Mouse (Mus musculus) lung, postnatal 0 days (tissue): ENCODE results near the gene Icam2.

Source experiments
- CTCF ChIP-seq: IDR thresholded peaks from 2 replicates; pipeline ENCODE4 v1.5.1; 2016; ENCODE audit warnings: antibody characterized with exemption, mild to moderate bottlenecking
- EP300 ChIP-seq: IDR thresholded peaks from 2 replicates; pipeline ENCODE4 v1.6.1; 2016; ENCODE audit warnings: antibody characterized with exemption, mild to moderate bottlenecking, control low read depth

DNA sequence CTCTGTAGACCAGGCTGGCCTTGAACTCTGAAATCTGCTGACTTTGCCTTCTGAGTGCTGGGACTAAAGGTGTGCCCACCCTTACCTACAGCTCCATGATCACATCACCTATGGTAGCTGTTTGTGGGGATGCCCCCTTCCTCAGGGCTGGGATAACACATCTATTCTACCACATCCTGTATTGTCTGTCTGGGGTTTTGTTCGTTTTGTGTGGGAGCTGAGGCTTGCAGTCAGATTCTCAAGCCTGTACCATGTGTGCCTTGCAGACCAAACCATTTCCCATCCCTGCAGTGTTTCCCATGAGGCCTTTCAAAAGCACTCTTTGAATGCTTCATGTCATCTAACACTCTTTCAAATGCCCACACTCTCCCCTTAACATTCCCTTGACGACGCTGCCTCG, 35.9 kb downstream of the Icam2 start:
- TF ChIP-seq CTCF (no peak), EP300 (no peak)
